Mouse (Mus musculus) regulatory T cell (primary cell): ENCODE results near the gene Bmyc.
"Not testable (repeated sequence)": the region's sequence is repeated elsewhere in the genome, so short reads cannot be mapped to it uniquely, and the experiment has no call there.

ENCODE experiments used
- in situ Hi-C: fragments of 300-600 bp; cut with MboI, MseI; formaldehyde crosslinking; loops from one replicate; pipeline ENCODE4 v1.15.1; 2025; ENCODE audit warnings: high pct_unique_total_duplicates

Gene Bmyc

DNA sequence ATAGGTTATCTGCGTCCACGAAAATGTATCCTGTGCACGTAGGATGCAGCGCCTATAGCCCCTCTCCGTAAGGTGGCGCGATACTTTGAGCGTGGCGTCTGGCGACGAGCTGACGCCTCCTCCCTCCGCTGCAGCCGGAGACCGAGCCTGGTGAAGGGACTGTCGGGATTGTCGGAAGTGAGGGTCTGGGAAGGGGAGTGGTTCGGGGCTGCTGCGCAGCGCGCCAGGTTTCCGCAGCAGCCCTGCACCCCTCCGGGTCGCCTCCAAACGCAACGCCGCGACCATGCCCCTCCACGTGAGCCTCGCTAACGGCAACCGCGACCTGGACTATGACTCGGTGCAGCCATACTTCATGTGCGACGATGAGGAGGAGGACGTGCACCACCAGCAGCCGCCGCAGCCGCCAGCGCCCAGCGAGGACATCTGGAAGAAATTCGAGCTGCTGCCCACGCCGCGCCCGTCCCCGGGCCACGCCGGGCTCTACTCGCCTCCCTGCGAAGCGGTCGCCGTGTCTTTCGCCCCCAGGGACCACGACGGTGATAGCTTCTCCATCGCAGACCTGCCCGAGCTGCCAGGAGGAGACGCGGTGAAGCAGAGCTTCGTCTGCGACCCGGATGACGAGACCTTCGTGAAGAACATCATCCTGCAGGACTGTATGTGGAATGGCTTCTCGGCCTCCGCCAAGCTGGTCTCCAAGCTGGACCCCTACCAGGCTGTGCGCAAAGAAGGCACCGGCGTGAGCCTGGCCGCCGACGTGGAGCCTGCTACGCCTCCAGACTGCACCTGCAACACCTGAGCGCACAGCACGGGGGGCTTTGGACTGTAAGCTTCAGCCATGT, at the start of gene Bmyc:
Gene Bmyc (plus strand): TSS at position 97 of the 839 bp plus-strand sequence.
- in situ Hi-C loops = no loop called here

DNA sequence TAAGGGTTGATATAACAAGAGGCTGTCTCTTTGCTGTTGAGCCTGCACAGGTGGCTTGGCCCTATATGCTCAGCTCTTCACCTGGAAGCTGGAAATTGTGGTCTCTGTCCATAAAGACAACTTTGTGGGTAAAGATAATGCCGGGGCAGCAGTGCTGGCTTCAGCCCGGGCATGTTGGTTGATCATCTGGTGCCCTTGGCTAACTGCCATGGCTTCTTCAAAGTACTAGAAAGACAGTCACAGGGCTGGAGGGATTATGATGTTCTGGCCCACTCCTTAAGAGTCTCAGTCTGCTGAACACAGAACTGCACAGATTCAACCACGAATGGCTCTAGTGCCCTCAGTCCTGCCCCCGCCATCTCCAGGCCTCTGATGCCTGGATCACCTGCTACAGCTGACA, 49.3 kb upstream of the Bmyc start:
- in situ Hi-C loops = no loop called here

DNA sequence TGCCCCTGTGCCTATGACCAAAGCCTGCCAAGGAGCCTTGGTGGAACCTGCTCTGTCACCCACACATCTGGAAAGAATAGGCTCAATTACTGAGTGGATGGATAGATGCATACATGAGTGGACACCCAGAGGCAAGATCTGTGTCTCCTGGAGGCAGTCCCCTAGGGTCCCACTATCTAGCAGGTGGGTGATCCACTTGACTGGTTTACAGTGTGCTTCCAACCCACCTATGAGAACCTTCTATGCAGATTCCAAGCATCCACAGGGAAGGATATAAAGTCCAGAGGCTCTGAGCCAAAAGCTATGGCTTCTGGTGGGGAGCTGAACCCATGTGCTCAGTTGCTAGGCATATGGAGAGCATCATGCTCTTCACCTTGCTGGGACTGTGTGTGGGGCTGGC, 48.9 kb upstream of the Bmyc start, which contains the start of gene Lcn5:
Gene Lcn5 (plus strand): TSS at position 301 of the 400 bp plus-strand sequence.
- in situ Hi-C loops = no loop called here

DNA sequence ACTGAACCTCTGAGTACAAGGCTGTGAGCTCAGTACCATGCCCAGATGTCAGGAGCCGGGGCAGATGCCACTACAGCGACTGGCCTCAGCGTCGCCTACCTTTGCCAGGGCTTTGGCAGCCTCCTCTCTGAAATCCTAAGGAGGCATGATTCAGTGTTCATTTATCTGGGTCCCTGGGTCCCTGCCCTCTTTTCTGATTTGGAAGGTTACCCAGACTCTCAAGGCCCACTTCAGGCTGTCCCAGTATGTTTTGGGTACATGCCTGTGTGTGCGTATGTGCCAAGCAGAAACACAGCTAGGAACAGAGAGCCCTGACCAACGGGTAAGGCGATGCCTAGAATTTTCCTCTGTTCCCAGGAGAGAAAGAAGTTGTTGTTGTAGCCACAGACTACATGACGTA, 46.3 kb upstream of the Bmyc start:
- in situ Hi-C loops = loop anchor here (5.0 kb wide), 1 partner anchor 42 kb away; the partner anchor contains the start of gene Obp2a

DNA sequence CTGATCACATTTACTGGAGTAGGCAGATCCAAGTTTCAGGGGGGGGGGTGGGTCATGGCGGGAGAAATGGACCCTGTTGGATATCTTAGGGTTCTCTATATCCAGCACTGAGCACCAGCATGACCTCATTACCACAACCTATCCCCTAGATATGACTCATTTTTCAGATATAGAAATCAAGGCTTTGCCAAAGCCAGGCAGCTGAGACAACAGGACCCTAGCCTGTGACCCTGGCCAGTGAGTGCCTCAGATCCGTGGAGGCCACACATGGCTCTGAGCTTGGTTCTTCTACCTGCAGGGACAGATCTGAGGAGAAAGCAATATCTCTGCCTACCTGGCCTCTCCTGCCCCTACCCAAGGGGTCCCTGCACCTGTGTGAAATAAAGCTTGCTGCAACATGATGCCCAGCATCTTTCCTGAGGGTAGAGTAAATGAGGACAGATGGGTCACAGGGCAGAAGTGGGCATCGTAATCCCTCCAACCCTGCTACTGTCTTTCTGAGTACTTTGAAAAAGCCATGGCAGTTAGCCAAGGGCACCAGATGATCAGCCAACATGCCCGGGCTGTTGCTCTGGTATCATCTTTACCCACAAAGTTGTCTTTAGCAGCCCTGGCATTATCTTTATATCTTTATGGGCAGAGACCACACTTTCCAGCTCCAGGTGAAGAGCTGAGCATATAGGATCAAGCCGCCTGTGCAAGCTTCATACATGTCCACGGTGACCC, 45.1 kb upstream of the Bmyc start:
- in situ Hi-C loops = loop anchor here (5.0 kb wide), 1 partner anchor 41 kb away; the partner anchor contains the start of gene Obp2a

DNA sequence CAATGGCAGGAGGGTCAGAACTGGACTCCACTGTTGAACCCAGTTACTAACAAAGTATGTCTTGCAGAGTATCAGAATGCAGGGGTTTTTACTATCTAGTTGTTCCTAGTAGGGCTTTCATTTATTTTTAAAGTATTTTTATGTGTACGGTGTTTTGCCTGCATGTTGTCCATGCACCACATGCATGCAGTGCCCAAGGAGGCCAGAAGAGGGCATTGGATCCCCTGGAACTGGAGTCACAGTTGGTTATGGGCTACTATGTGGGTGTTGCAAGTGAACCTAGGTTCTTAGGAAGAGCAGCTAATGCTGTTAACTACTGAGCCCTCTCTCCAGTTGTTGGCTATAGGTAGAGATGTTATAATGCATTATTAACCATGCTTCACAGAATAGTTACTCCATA, 43.0 kb upstream of the Bmyc start:
- in situ Hi-C loops = loop anchor here (5.0 kb wide), 1 partner anchor 39 kb away; the partner anchor contains the start of gene Obp2a

DNA sequence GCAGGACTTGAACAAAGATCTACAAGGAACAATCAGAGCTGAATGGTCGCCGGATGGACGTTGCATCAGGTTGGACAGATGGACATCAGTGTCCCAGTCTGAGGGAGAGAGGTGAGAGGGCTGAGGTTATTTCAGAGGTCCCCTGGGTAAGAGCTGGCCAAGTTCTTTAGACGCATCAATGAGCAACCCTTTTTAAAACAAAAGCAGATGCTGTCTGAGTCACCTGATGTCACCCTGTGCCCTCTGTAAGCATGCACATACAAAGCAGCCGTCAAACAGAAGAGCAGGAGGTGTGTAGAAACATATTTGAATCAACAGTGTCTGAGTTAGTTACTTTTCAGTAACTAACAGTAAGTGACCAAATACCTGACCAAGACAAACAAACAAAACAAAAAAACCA, 42.4 kb upstream of the Bmyc start:
- in situ Hi-C loops = loop anchor here (5.0 kb wide), 1 partner anchor 38 kb away; the partner anchor contains the start of gene Obp2a

DNA sequence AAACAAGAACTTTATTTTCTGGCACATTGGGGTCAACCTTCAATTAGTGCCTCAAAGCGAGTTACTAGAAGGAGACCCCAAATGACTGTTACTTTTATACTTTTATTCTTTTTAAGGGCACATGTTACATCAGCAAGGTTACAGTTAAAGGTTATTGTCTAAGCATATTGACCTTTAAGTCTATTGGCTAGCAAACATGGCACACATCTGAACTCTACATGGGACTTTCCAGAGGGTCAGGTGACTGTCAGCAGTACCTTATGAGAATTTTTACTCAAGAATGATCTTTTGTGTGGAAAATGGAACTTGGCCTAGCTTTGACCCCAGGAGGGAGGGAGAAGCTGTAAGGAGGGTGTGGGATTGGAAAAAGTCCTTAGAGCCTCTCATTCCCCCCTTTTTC, 40.0 kb upstream of the Bmyc start:
- in situ Hi-C loops = no loop called here

DNA sequence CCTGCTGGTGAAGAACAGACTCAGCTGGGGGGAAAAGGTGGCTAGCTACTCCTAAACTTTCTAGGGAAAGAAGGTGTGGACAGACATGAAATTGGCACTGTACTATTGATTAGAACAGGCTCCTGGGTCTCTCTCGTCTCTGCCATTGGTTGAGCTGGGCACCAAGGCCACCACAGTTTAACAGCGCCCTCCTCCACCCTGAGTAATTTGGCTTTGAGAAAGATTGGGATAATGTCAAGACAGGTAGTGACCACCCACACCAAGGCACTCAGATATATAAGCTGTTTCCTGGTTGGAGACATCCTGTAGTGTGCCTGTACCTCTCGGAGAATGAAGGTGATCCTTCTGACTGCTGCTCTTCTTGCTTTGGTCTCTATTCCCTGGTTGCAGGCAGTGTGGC, 30.1 kb upstream of the Bmyc start, which contains the start of gene Lcn6:
Gene Lcn6 (plus strand): TSS at position 301 of the 400 bp plus-strand sequence.
- in situ Hi-C loops = no loop called here

DNA sequence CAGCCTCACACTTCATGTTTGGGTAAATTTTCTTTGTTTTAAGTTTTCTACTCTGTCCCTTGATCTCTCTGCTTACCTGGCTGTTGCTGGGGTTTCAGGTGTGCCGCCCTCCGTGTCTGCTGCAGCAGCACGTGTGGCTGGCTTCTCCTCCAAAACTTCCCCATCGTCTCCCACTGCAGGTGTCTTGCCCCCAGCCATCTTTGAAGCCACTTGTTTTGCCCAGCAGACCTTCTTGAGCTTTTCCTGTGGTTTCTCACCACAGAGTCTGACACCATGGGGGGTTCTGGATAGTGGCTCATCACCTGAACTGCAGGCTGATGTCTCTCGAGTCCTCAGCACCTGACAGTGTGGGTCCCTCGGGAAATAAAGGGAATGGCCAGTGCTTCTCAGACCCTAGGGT, 27.0 kb upstream of the Bmyc start:
- in situ Hi-C loops = no loop called here

DNA sequence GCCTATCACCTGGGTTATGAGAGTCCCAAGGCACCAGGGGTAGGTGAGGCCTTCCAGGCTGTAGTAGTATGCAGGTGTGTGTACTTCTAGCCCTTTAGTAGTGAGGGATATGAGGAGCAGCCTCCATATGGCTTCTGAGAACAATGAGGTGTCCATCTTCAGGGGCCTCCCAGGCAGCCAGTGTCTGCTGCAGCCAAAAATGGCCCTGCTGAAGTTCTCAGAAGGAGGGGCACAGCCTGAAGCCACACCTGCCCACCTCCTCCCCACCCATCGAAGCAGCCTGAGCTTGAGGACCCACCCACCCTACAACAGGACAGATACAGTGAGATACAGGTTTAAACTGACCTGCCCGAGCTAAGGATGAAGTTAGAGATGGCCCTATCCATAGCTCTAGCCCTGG, 24.1 kb upstream of the Bmyc start, which contains the start of gene Lcn10:
Gene Lcn10 (plus strand): TSS at position 301 of the 400 bp plus-strand sequence.
- in situ Hi-C loops = no loop called here

DNA sequence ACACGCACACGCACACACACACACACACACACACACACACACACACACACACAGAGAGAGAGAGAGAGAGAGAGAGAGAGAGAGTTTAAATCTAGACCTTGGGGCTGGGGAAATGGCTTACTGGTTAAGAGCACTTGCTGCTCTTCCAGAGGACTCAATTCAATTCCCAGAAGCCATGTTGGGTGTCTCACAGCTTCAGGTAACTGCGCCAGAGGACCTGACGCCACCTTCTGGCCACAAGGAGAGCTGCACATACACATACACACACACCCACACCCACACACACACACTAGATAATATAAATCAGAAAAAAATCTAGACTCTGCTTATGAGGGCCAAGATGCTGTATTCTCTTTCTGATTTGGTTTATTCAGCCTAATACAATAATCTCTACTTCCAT, 19.6 kb upstream of the Bmyc start:
- in situ Hi-C loops = no loop called here

DNA sequence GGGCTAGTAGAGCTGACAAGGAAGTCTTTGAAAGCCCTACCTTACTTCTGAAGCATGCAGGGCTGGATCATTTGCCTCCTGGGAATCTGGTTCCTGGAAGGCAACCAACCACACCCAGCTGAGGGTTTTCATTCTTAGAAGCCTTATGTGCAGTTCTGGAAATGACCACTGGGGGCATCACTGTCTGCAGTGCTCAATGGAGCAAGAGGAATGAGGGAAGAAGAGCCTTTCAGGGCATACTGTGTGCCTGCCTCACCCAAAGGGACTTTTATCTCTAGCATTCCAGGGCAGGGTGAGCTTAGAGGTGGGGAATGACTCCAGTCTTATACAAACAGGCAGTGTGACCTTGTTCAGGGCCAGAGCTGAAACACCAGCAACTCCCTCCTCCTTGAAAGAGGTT, 11.9 kb upstream of the Bmyc start:
- in situ Hi-C loops = no loop called here

DNA sequence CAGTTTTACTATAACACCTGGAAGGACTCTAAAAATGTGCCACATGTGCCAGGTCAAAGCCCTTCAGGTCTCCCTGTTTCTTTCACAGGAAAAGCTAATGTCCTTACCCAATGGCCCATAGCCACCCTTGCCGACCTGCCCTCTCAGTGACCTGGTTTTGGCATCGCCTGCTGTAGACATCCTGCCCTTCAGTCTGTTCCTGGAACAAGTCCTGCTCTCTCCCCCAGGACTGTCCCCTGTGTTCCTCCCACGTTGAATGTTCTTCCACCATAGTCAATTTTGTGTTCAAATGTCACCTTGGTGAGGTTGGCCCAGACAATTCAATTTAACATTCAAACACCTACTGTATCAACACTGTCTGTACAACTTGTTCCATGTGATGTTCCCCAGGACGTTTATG, 9.6 kb upstream of the Bmyc start:
- in situ Hi-C loops = no loop called here

DNA sequence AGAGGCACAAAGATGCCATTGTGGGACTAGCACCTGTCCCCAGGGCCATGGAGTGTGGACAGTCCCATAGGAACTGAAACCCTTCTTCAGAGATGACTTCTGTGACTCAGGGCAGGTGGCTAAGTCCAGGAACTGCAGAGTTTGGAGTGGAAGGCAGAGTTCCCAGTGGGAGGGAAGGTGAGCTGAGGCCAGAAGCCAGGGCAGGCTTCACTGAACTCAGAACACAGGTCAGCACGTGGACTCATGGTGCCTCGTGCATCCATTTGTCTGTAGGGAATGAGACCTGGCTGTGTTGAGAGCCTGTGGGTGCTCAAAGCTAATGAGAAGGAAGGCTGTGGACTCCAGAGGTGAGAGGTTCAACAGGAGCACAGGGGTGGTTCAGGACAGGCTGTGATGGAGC, 7.8 kb upstream of the Bmyc start:
- in situ Hi-C loops = no loop called here

DNA sequence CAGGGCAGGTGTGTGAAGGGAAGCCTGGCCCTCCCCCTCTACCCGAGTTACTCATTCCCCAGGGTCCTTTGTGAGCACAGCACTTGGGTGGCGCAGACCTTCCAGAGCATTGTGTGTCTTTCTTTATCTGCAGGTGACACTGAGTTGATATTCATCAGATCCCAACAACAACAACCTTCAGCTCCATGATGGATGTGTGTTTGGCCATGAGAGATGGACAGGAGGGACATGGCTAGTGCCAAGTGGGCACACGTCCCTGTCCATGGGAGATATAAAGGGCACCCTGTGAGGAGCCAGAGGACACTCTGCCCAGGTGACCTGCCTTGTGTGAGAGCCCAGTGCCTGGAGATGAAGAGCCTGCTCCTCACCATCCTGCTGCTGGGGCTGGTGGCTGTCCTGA, 6.8 kb upstream of the Bmyc start, which contains the start of gene Obp2a:
Gene Obp2a (plus strand): TSS at position 301 of the 400 bp plus-strand sequence.
- in situ Hi-C loops = loop anchor here (5.0 kb wide), 1 partner anchor 37 kb away; no protein-coding TSS in a partner anchor

DNA sequence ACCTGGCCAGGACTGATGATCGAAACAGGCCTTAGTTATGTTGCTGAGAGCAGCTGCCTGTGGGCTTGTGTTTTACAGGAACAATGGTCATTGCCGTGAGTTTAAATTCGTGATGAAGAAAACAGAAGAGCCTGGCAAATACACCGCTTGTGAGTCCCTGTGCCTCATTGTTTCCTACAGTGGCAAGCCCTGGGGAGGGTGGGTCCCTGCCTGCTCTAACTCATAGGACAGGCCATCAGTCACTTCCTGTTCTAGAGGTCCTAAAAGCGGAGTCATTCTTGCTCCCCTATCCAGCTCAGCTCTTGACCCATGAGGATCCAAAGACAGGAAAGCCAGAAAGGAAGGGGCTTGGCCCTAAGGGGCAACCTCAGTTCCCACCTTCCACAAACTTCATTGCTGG, 5.5 kb upstream of the Bmyc start:
- in situ Hi-C loops = loop anchor here (5.0 kb wide), 1 partner anchor 39 kb away; no protein-coding TSS in a partner anchor

DNA sequence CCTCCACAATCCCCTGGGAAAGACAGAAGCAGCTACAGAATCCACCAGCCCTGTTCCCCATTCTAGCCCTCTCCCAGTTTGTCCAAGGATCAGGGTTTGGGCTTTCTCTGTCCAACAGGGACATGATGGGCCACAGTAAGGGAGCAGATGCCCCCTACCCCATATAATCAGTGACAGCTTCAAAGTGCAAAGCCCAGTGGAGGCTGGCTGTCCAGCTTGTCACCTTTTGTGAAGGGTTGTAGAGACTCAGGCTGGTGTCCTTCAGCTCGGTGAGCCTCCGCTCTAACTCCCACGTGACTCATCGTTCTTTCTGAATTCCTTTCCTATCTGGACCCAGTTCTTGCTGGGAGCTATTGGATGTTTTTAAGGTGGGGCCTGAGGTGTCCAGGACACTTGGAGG, 2.8 kb upstream of the Bmyc start:
- in situ Hi-C loops = loop anchor here (5.0 kb wide), 1 partner anchor 41 kb away; no protein-coding TSS in a partner anchor

DNA sequence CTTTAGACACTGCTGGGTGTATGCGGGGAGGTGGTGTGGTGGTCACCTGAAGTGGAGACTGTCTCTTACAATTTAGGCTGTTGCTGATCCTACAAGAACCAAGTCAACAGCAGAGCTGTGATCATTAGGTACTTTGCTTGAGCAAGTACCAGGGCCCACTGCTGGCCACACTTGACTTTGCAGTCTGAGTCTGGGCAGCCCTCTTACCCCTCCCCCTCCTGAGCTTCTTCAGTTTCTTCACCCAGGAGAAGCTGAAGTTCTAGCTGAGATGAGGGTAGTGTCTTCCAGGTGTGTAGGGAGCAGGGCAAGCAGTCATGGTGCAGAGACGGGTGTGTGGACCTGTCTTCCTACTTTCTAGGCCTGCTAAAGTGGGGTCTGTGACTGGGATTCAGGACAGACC, 1.6 kb downstream of the Bmyc start:
- in situ Hi-C loops = no loop called here

DNA sequence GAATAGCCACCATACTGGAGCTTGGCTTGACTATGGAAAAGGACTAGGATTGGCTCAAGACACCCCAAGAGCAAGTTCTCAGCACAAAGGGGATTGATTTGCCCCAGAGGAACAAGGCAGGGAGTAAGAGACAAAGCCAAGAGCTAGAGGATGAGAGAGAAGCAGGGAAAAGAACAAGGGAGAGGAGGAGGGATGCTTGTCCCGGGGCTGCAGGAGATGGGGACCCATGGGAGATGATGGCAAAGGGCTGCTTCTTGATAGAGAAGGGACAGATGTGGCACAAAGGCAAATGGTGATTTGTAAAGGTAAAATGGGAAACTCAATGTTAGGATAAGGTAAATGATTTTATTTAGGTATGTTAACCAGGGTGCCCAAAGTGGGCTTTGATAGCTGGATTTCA, 2.5 kb downstream of the Bmyc start:
- in situ Hi-C loops = not testable (repeated sequence)

DNA sequence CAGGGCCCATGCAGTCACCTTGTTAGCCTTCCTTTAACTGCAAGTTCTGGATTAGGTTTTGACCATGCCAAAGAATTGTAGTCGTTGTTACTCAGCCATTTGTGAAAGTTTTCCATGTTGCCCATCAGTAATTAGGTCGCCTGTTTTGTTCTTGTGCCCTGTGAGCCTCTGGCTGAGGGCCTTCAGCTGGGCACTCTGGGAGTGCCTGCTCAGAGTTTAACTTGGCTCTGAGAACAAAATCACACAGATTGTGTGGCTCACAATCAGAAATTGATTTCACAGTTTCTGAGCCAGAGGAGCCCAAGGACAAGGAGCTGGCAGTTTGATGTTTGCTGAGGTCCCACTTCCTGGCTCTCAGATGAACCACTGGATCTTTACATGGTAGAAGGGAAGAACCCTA, 3.3 kb downstream of the Bmyc start:
- in situ Hi-C loops = not testable (repeated sequence)

DNA sequence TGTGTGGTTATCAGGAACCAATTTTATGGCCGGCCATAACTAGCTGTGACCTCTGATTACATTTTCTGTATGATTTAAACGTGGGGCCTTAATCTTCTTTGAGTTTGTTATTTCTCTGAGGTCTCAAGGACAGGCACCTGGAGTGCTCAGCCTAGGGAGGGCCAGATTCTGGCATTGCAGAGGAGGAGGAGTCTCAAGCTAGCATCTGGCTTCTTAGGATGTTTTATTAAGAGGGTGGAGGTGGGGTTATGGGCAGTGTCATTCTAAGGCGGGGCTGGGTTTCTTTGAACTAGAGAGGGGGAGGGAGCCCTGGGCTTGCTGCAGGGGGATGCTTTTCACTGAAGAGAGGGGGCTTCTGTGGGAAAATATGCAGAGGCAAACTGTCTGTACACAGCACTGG, 5.1 kb downstream of the Bmyc start:
- in situ Hi-C loops = not testable (repeated sequence)
